Mouse (Mus musculus): Measurements from ENCODE around the gene Msantd3. TPM values are rescaled to one million over a fixed set of nuclear protein-coding genes. Genes with fewer than 3 reads are reported as not detected.
A peak's percentile ranks its signal among the peaks of the same experiment; 100 is the strongest.

Gene Msantd3
- total RNA-seq, 2 experiments from 2014 or later: 22.0 to 22.6 TPM

- no peak for DNase-seq
These were observed 14.4 kb downstream of the Msantd3 start for GRCm38 (mm10) chr4:48554132-48554531.

- peak; percentile 37 for DNase-seq
These were observed 16.0 kb downstream of the Msantd3 start for GRCm38 (mm10) chr4:48555729-48556128.

- no peak for DNase-seq
These were observed 19.9 kb downstream of the Msantd3 start for GRCm38 (mm10) chr4:48559652-48560051.

GRCm38 (mm10) chr4:48561824-48562223 lies 22.1 kb downstream of the Msantd3 start:
- no peak for DNase-seq

GRCm38 (mm10) chr4:48564962-48565361 lies 25.2 kb downstream of the Msantd3 start:
- no peak for DNase-seq

GRCm38 (mm10) chr4:48576361-48576760 lies 36.6 kb downstream of the Msantd3 start:
- DNase-seq: no peak

- DNase-seq: no peak
These were observed 38.1 kb downstream of the Msantd3 start for GRCm38 (mm10) chr4:48577831-48578230.

- DNase-seq: no peak
These were observed 38.7 kb downstream of the Msantd3 start for GRCm38 (mm10) chr4:48578399-48578798.

GRCm38 (mm10) chr4:48579475-48580110 lies 39.9 kb downstream of the Msantd3 start:
- no peak for DNase-seq

GRCm38 (mm10) chr4:48581201-48581600 lies 41.5 kb downstream of the Msantd3 start:
- DNase-seq: no peak

- no peak for DNase-seq
These were observed 42.3 kb downstream of the Msantd3 start for GRCm38 (mm10) chr4:48581993-48582392.

GRCm38 (mm10) chr4:48582941-48583340 lies 43.2 kb downstream of the Msantd3 start:
- no peak for DNase-seq

- DNase-seq: peak; percentile 19
These were observed 44.9 kb downstream of the Msantd3 start, which contains the start of gene Tmeff1 for GRCm38 (mm10) chr4:48584421-48585240. Gene Tmeff1, plus strand, starts transcription at chr4:48585174.

GRCm38 (mm10) chr4:48585241-48586098 lies 45.7 kb downstream of the Msantd3 start:
- DNase-seq: peak; percentile 51

- DNase-seq: no peak
These were observed 46.5 kb downstream of the Msantd3 start for GRCm38 (mm10) chr4:48586099-48586821.

- DNase-seq: no peak
These were observed 47.8 kb downstream of the Msantd3 start for GRCm38 (mm10) chr4:48587526-48587925.

GRCm38 (mm10) chr4:48588576-48588975 lies 48.8 kb downstream of the Msantd3 start:
- no peak for DNase-seq

GRCm38 (mm10) chr4:48590862-48591261 lies 51.1 kb downstream of the Msantd3 start:
- DNase-seq: no peak

GRCm38 (mm10) chr4:48591390-48591789 lies 51.7 kb downstream of the Msantd3 start:
- DNase-seq: no peak

- no peak for DNase-seq
These were observed 52.6 kb downstream of the Msantd3 start for GRCm38 (mm10) chr4:48592328-48592727.

- DNase-seq: no peak
These were observed 53.1 kb downstream of the Msantd3 start for GRCm38 (mm10) chr4:48592844-48593243.

GRCm38 (mm10) chr4:48596111-48596510 lies 56.4 kb downstream of the Msantd3 start:
- no peak for DNase-seq

Measured in gastrocnemius, postnatal 10 days (tissue).